Mouse (Mus musculus) gastrocnemius, postnatal 36 days (tissue): ENCODE results near the gene Cenpc1. TPM values are rescaled to one million over a fixed set of nuclear protein-coding genes. Genes with fewer than 3 reads are reported as not detected.

Experiments
- DNase-seq, 2 experiments: peaks; one replicate each; pipeline ENCODE4 v3.0.0; 2022
- intact Hi-C: fragments of 180-260 bp; cut with DNase I; formaldehyde crosslinking; loops from one replicate; pipeline ENCODE4 v1.15.1; 2025
- long read RNA-seq, 2 experiments: library from polyadenylated mRNA; stranded (forward); transcript quantifications; one replicate each; pipeline ENCODE4 v2.0.0; 2021
- total RNA-seq, 2 experiments: library from RNA; stranded (reverse); gene quantifications; 2 replicates each; pipeline ENCODE4 v1.2.3; 2021

Cenpc1 gene
- total RNA-seq: 1 to 10 TPM; 2.9 to 3.5 TPM
- long read RNA-seq, experiment 1, partial matches to known transcripts: 0 of 1 reads
- long read RNA-seq, experiment 1, other reads (novel, unspliced or antisense): 0 of 1 reads
- long read RNA-seq, experiment 2, partial matches to known transcripts: 0 of 1 reads
- long read RNA-seq, experiment 2, other reads (novel, unspliced or antisense): 0 of 1 reads

GRCm38 (mm10) chr5:86065101-86065875, at the start of gene Cenpc1:
Gene Cenpc1 (minus strand): TSS chr5:86065583.
- peak; percentile 93 to 97 for DNase-seq
- intact Hi-C loops: loop anchor here (5.0 kb wide), 2 partner anchors 107 to 127 kb away; partner anchors contain the start of gene Uba6

GRCm38 (mm10) chr5:86113997-86114396, 48.6 kb upstream of the Cenpc1 start:
- DNase-seq: no peak
- intact Hi-C loops: no loop called here

DNA sequence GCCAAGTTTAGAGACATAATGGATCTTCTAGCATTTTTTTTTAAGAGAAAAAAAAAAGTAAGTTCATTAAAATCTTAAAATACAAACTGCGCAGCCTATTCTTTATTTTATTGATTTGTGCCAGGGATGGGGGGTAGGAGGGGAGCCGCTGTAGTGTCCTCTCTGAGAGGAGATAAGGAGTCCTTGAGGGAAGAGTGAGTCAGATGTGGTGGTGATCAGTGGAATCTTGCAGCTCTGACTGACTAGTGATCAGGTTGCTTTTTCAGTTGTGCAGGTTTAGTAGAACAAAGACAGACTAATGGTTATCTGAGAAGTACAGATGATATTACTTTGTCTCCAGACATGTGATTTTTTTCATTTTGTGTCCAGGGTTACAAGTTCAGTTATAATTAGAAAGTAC, 47.7 kb upstream of the Cenpc1 start:
- intact Hi-C loops: no loop called here

DNA sequence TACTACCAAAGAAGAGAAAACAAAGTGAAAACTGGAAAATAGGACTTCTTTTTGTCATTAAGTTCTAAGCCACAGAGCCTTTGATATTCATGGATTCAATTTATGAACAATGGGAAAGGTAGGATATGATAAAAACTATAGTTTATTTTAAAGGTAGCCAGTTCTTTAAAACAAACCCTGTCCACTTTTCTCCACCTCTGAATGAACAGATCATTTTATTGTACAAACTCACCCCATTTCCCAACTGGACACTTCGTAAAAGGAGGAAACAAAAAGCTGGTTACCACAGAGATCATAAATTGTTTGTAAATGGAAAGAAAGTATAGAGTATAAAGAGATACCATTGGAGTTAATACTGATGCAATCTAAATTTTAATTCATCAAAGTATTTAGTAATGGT, 45.7 kb upstream of the Cenpc1 start:
- intact Hi-C loops: no loop called here
- DNase-seq: no peak

More for the DNA sequence above, 47.7 kb upstream of the Cenpc1 start:
- DNase-seq: no peak

GRCm38 (mm10) chr5:86106610-86107009, 41.2 kb upstream of the Cenpc1 start:
- DNase-seq: no peak
- intact Hi-C loops: no loop called here

DNA sequence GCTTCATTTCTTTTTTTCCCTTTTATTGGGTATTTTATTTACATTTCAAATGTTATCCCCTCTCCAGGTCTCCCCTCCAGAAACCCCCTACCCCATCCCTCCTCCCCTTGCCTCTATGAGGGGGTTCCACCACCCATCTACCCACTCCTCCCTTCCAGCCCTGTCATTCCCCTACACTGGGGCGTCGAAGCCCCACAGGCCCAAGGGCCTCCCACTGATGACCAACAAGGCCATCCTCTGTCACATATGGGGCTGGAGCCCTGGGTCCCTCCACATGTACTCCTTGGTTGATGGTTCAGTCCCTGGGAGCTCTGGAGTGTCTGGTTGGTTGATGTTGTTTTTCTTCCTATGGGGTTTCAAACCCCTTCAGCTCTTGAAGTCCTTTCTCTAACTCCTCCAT, 36.8 kb upstream of the Cenpc1 start:
- DNase-seq: no peak
- intact Hi-C loops: no loop called here

- no peak for DNase-seq
- intact Hi-C loops: no loop called here
Observed at GRCm38 (mm10) chr5:86100621-86101020, 35.2 kb upstream of the Cenpc1 start.

- intact Hi-C loops: no loop called here
- no peak for DNase-seq
Observed at GRCm38 (mm10) chr5:86098988-86099387, 33.6 kb upstream of the Cenpc1 start.

DNA sequence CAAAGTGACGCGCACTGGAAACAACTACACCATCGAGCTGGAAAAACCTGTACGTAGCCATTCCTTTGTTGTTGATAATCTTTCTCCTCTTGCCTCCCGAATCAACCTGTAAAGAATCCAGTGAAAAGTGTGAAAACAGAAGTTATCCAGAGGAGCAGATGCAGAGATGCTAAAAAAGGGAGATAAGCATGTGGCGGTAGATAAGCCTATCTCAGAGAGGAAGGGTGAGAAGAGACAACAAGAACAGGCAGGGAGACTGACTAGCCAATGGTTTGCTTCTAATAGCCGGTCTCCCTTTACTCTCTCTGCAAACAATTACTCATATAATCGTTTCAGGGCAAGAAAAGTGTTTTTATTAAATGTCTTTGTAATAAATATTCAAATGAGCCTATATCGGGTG, 29.4 kb upstream of the Cenpc1 start:
- no peak for DNase-seq
- intact Hi-C loops: no loop called here

DNA sequence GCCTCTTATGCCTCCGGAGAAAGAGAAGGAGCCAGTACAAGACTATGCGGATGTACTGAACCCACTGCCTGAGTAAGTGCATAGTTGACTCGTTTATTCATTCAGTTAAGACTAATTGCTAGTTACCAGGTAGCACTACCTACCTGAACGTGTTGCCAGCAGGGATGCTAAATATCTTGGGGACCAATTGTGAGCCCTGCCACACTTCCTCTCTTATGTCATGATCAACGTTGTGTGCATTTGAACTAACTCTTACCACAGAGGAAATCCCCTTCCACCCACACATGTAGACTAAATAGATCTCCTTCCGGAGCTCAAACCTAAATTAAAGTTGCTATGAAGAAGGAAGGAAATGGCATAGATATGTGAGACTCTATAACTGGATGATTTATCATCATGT, 21.4 kb upstream of the Cenpc1 start:
- no peak for DNase-seq
- intact Hi-C loops: no loop called here

DNA sequence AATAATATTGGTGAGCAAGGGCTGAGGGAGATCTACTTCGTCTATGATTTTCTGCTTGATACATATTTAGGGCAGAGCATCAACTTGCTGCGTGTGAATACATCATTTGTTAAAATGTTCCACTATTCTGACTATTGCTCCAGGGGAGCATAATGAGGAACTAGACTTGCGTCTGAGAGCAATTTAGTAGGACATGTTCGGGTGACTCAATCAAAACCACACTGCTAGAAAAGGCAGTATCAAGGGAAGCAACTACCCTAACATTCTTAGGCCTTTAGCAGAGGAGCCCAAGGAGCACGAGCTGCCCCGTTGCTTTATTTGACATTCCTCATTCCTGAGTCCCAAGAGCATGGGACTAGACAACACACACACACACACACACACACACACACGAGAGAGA, 19.6 kb upstream of the Cenpc1 start:
- DNase-seq: no peak
- intact Hi-C loops: no loop called here

DNA sequence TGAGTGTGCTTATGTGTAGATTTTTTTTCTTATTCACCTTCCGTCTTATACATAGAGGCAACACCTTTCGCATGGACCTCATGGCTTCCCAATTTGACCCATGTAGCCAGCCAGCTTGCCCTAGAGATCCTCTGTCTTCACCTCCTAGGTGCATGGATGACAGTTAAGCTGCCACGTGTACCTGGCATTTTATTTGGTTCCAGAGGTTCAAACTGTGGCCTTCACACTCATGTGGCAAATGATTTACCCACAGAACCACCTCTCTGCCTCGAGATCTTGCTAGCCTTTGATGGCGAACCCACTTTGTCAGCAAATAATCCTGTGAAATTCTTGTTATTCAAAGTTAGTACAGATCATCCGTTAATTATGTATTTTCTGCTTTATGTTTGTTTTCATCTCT, 18.6 kb upstream of the Cenpc1 start:
- intact Hi-C loops: no loop called here

DNA sequence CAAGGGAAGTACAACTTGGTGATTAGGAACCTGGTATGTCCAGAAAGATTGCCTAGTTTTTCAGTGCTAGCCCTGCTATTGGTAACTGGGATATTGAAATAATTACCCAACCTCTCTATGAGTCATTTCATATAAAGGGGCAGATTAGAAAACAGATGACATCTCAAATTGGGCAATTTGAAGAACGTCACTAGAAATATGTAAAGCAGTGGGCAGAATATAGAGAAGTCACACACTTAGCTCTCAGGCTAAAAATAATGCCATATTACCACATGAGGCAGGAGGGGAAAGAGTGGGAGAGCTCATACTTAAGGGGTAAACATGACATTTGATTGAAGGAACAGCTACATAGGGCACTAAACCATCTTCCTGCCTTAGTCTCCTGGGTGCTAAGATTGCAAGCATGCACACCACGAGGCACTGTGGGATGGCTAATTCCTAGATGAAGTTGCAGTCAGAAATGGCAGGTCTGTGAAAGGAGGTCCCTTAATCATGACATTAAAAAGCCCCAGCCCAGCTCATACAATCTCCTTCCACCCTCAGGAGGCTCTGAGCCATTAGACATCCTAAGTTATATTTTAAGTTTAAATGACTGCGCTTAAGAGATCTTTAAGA, 13.4 kb upstream of the Cenpc1 start:
- intact Hi-C loops: no loop called here
- no peak for DNase-seq

More for the DNA sequence above, 18.6 kb upstream of the Cenpc1 start:
- no peak for DNase-seq

DNA sequence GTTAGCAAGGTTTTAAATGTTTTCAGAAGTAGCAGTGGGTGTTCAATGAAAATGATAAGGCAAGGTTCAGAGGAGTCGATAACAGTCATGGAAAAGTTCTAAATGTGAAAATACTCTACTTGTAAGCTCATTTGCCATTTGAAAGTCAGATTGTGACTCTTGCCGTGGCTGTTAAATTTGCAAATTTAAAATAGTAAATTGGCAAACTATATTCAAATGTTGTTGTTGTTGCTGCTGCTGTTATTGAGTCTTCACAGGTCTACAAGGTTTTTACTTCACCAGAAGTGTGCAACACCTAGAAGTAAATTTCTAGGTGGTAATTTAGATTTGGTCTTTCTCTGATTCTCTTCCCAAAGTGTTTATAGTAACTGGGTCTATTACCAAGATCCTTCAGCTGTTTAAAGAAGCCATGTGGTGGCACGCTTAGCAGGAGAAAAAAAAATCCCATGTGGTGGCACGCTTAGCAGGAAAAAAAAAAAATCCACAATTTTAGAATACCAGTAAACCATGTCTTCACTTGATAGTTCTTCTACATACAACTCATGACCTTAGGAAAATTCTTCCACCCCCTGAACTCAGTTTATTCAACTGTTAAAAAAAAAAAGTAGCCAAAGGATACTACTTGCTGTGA, 7.5 kb upstream of the Cenpc1 start:
- no peak for DNase-seq
- intact Hi-C loops: no loop called here

DNA sequence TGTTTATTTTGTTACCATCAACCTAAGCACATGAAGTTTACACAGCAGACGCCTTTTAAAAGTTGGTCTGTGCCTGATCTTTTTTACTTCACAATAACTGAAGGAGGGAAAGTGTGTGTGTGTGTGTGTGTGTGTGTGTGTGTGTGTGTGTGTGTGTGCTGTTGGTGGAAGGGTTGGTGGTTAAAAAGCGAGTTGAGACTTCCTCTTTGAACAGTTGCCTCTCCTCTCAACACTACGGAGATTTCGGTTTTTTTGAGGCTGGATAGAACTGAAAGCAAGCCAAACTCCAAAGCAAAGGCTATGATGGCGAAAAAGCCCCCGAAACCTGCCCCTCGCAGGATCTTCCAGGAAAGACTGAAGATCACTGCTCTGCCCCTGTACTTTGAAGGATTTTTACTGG, 6.2 kb upstream of the Cenpc1 start, which contains the start of gene Stap1:
Gene Stap1, plus strand, starts transcription at position 209 of the 400 bp plus-strand sequence.
- intact Hi-C loops: no loop called here
- DNase-seq: no peak

DNA sequence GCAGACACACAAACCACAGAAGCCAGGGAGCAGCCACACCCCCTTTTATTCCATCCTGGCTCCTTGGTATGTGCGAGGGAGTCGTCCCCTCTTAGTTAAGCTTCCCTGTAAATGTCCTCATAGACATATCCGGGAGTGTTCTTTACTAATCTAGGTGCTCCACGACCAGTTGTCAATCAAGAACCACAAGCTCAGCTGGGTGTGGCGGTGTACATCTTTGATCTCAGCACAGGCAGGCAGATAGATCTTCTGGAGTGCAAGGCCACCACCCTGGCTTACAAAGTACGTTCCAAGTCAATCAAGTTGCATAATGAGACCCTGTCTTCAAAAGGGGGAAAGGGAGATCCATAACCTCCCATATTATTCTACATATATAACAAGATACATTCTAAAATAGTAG, 3.7 kb upstream of the Cenpc1 start:
- DNase-seq: no peak
- intact Hi-C loops: loop anchor here (5.0 kb wide), 2 partner anchors 103 to 123 kb away; partner anchors contain the start of gene Uba6

- no peak for DNase-seq
- intact Hi-C loops: loop anchor here (5.0 kb wide), 2 partner anchors 104 to 124 kb away; partner anchors contain the start of gene Uba6
Observed at GRCm38 (mm10) chr5:86068451-86068850, 3.1 kb upstream of the Cenpc1 start.

- peak; percentile 79 to 80 for DNase-seq
- intact Hi-C loops: loop anchor here (5.0 kb wide), 2 partner anchors 106 to 126 kb away; partner anchors contain the start of gene Uba6
Observed at GRCm38 (mm10) chr5:86066551-86066929, 1.2 kb upstream of the Cenpc1 start.

DNA sequence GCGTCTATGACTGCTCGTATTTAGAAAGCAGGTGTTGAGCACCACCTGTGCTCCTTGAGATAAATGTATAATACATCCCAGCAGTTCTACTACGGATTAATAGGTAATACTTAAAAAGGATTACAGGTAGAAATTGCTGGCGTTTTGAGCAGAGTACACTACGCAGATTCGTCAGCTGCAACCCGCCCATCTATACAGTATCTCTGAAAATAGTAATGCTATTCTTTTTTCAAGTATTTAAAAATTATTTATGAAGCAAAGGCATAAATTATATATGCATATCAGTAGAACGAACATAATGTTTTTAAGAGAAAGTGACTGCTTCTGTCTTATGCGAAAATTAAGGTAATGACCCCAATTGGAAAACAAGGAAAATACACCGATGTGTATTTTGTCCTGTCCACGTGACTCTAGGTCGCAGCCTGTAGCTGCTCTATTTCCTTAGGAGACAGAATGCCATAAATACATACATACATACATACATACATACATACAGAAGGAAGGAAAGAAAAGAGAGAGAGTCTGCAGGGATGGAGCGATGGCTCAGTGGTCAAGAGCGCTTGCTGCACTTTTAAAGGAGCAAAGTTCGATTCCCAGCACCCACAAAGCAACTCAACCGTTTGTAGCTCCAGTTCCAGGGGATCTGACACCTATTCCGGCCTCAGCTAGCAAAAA, 630 bp upstream of the Cenpc1 start:
- DNase-seq: no peak
- intact Hi-C loops: loop anchor here (5.0 kb wide), 2 partner anchors 106 to 126 kb away; partner anchors contain the start of gene Uba6

GRCm38 (mm10) chr5:86063501-86063900, 1.9 kb downstream of the Cenpc1 start:
- intact Hi-C loops: no loop called here
- DNase-seq: no peak
